Mouse (Mus musculus) liver, postnatal 0 days (tissue): ENCODE measurements around the gene Cox4i2.

ENCODE experiments used
- CTCF ChIP-seq: sonication (generic); IDR thresholded peaks from 2 replicates; pipeline ENCODE4 v1.5.1; 2016; ENCODE audit warnings: antibody characterized with exemption, low read depth
- EP300 ChIP-seq: IDR thresholded peaks from 2 replicates; pipeline ENCODE4 v1.6.1; 2016; ENCODE audit warnings: antibody characterized with exemption, low read depth, mild to moderate bottlenecking

DNA sequence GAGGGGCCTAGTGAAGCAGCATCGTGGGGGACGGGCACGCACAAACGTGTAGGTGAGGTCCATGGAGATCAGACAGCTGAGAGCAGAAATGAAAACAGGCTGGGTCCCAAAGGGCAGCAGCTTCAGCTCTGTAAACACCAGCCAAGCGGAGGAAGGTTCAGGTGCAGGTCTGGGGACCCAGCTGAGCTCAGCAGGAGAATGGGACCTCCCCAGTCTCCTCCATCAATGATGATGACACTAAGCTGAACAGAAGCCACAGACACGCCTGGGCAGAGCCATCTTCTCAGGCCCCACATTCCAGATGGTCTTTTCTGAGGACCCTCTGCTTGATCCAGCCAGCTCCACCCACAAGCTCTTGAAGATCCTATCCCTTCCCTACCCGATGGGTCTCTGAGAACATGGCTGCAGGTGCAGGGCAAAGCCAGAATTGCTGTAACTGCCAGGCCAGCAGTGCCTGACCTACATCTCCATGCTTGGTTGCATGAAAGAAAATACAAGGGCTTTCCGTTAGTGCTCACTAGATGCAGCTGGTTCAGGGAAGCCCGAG lies 40.4 kb downstream of the Cox4i2 start:
- TF ChIP-seq CTCF (no peak), EP300 (peak; percentile 52)
